Mouse (Mus musculus) midbrain, embryonic 11.5 days (tissue): ENCODE results near the gene Irf8. TPM values are rescaled to one million over a fixed set of nuclear protein-coding genes. Genes with fewer than 3 reads are reported as not detected.

Source experiments
- ATAC-seq: fragments of 200-750 bp; cut with Nextera tagmentation; 2 replicates; pipeline ENCODE4 v1.8.0; 2017; ENCODE audit warnings: moderate TSS enrichment, moderate library complexity; ENCODE audit not compliant: low FRiP score
- DNase-seq: peaks from one replicate; pipeline ENCODE4 v3.0.0; 2015; ENCODE audit warnings: low spot score; ENCODE audit errors: missing footprints
- H3K27ac ChIP-seq: fragments of 300-500 bp; sonication (generic); 2 replicates; pipeline ENCODE4 v1.5.1; 2014; ENCODE audit warnings: low read depth, low read length
- H3K27me3 ChIP-seq: fragments of 300-500 bp; sonication (generic); 2 replicates; pipeline ENCODE4 v1.6.1; 2014; ENCODE audit warnings: mild to moderate bottlenecking, low read length, moderate library complexity, mixed read lengths; ENCODE audit not compliant: control insufficient read depth, insufficient read depth
- H3K36me3 ChIP-seq: fragments of 300-500 bp; sonication (generic); 2 replicates; pipeline ENCODE4 v1.6.1; 2014; ENCODE audit warnings: mild to moderate bottlenecking, low read length, moderate library complexity, mixed read lengths; ENCODE audit not compliant: control insufficient read depth, insufficient read depth
- H3K4me1 ChIP-seq: fragments of 300-500 bp; sonication (generic); 2 replicates; pipeline ENCODE4 v1.6.1; 2014; ENCODE audit warnings: low read length; ENCODE audit not compliant: control insufficient read depth, insufficient read depth
- H3K4me2 ChIP-seq: fragments of 300-500 bp; sonication (generic); 2 replicates; pipeline ENCODE4 v1.6.1; 2014; ENCODE audit warnings: mild to moderate bottlenecking, moderate library complexity
- H3K4me3 ChIP-seq: fragments of 300-500 bp; sonication (generic); 2 replicates; pipeline ENCODE4 v1.5.1; 2014; ENCODE audit warnings: low read depth, low read length
- H3K9ac ChIP-seq: fragments of 300-500 bp; sonication (generic); 2 replicates; pipeline ENCODE4 v1.6.1; 2014; ENCODE audit warnings: low read length
- H3K9me3 ChIP-seq: fragments of 300-500 bp; sonication (generic); 2 replicates; pipeline ENCODE4 v1.6.1; 2016; ENCODE audit warnings: low read length; ENCODE audit not compliant: control insufficient read depth
- WGBS: fragments of 180-500 bp; shearing (Covaris S2); extraction: QIAGEN DNeasy Blood & Tissue Kit; methylation state at CpG from one replicate; pipeline ENCODE4 v1.1.7; 2014; 5-methylcytosine and 5-hydroxymethylcytosine counted together
- polyA plus RNA-seq: library from polyadenylated mRNA; unstranded; fragments of >200 nt; fragmentation: Nextera tagmentation; extraction: Ambion mirVana; gene quantifications from 2 replicates; pipeline ENCODE4 v1.2.1, GENCODE M21; 2014

The Irf8 gene
- polyA plus RNA-seq, 1 experiment from 2014 or later = 4.7 TPM

DNA sequence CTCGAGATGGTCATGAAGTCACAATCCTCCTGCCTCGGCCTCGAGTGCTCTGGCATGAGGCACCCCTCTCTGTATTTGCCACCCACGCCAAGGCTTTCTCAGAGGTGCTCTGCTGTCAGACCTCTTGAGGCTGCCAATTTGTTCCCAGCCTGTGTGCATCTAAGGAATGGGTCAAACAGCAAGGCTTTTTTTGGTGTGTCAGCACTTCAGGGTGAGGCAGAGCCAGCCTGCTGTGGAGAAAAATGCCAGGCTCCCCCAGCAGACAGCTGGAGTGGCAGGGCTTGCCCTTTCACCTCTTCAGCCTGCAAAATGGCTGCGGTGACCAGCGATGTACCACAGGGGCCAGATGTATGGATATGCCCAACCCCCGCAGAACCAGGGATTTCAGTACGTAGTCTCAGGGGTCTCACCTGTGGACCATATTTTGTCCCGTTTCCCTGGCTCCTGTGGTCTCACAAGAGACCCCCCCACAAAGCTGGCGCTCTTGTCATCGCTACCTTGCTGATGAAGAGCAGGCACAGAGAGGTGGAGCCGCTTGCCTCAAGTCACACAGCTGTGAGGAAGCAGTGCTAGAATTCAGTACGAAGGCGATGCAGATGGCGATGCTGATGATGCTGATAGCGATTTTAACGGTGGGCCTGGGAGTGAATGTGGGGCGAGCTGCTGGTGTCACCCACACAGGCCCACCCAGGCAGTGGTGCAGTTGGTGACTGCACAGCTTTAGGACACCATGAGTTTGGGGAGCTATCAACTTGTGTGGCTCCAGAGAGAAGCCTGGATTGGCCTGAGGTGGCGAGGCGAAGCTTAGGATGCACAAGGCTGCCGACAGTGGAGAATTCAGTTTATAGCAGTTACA, 15.3 kb downstream of the Irf8 start:
- no peaks in the 10 kb centered on the region for H3K27me3 ChIP-seq
- no peak overlapping the region for H3K27ac ChIP-seq
- no peak overlapping the region for H3K4me2 ChIP-seq
- H3K4me3 ChIP-seq = no peak overlapping the region
- WGBS = 76% methylated on average over 21 of the region's 21 CpGs
- H3K36me3 ChIP-seq = no peaks in the 10 kb centered on the region
- ATAC-seq (no peak), DNase-seq (no peak)
- no peak overlapping the region for H3K9ac ChIP-seq
- H3K4me1 ChIP-seq = peaks cover 8% of the 10 kb centered on the region; the same call in 1 of the 2 replicates
- no peaks in the 10 kb centered on the region for H3K9me3 ChIP-seq

DNA sequence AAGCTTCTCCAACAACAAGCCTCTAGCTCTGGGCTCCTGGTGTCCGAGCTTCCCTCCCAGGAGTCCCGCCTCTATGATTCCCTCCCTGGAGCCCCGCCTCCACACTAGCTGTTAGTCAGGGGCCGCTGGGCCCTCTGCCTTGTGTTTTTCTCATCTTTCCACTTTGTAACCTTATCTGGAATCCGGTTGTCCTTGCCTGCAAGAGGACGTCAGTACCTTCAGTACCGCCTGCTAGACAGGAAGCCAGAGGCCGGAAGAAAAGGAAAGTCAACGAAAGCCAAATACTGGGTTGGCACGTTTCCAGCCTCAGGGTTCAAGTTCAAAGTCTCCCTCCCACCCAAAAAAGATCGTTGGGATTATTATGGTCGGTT, 15.9 kb downstream of the Irf8 start:
- DNase-seq = no peak
- H3K36me3 ChIP-seq = no peaks in the 10 kb centered on the region
- WGBS = 35% methylated on average over 12 of the region's 12 CpGs
- no peak for ATAC-seq
- H3K27me3 ChIP-seq = no peaks in the 10 kb centered on the region
- H3K4me1 ChIP-seq = peaks cover 8% of the 10 kb centered on the region; the same call in 1 of the 2 replicates
- H3K27ac ChIP-seq = no peak overlapping the region
- no peak overlapping the region for H3K4me3 ChIP-seq
- no peak overlapping the region for H3K9ac ChIP-seq
- H3K9me3 ChIP-seq = no peaks in the 10 kb centered on the region
- H3K4me2 ChIP-seq = no peak overlapping the region

DNA sequence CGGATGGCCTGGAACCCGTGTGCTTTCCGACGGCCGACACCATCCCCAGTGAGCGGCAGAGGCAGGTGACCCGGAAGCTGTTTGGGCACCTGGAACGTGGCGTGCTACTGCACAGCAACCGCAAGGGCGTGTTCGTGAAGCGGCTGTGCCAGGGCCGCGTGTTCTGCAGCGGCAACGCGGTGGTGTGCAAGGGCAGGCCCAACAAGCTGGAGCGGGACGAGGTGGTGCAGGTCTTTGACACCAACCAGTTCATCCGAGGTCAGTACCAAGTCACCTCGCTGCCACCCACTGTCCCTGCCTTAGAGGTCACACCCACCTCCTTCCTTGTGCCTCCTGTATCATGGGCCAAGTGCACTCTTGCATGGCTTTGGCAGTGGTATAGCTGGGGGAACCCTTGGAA, 17.3 kb downstream of the Irf8 start:
- no peak overlapping the region for H3K9ac ChIP-seq
- ATAC-seq (no peak), DNase-seq (no peak)
- H3K27ac ChIP-seq = no peak overlapping the region
- no peak overlapping the region for H3K4me2 ChIP-seq
- H3K27me3 ChIP-seq = no peaks in the 10 kb centered on the region
- WGBS = 92% methylated on average over 22 of the region's 22 CpGs
- H3K36me3 ChIP-seq = no peaks in the 10 kb centered on the region
- peaks cover 8% of the 10 kb centered on the region; the same call in 1 of the 2 replicates for H3K4me1 ChIP-seq
- no peaks in the 10 kb centered on the region for H3K9me3 ChIP-seq
- H3K4me3 ChIP-seq = no peak overlapping the region

DNA sequence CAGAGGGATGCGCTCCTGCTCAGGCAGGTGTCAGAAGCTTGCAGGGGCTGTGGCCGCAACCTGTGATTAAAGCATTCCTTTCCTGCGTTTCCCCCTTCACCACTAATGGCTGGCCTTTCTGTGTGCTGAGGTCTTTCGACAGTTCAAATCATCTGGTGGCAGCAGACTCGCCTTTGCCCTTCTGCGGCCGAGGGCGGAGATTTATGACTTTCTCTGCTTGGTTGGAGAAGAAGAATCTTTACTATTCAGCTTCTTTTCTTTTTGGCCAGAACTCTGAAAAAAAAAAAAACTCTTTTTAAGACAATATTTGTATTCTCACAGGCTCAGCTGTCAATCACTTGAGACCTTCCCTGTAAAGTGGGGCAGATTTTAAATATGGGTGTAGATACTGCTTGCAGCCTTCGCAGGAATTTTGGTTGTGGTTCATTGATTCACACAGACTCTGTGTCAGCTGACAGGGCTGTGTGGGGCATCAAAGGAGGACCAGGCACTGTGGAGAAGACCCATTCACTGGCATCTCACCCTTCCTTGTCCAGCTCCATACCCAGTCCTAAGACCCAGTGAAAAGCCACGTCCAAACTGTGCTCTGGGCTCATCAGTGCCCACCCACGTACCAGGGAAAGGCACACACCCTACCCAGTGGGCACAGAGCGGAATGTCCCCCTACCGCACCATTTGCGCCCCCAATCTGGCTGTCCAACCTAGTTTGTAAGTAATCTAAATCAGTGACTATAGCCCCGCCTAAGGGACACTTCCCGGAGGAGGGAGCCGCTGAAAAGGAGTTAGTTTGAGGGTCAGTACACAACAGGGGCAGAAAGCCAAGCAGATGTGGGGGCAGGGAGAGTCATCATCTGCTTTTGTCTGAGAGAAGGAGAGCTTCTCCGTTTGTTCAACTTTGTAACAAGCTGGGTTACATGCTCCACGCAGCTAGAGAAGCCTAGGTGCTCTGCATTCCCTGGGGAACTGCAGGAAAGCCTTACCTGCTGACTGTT, 19.4 kb downstream of the Irf8 start:
- ATAC-seq (no peak), DNase-seq (no peak)
- Histone ChIP-seq H3K4me3 (no peak overlapping the region), H3K27me3 (no peaks in the 10 kb centered on the region), H3K36me3 (no peaks in the 10 kb centered on the region), H3K4me2 (no peak overlapping the region), H3K9me3 (no peaks in the 10 kb centered on the region), H3K27ac (no peak overlapping the region), H3K4me1 (peaks cover 8% of the 10 kb centered on the region; the same call in 1 of the 2 replicates), H3K9ac (no peak overlapping the region)
- 52% methylated on average over 19 of the region's 19 CpGs for WGBS

- no peak overlapping the region for H3K9ac ChIP-seq
- no peaks in the 10 kb centered on the region for H3K36me3 ChIP-seq
- H3K27ac ChIP-seq = no peak overlapping the region
- no peak overlapping the region for H3K4me3 ChIP-seq
- 62% methylated on average over 4 of the region's 4 CpGs for WGBS
- ATAC-seq (no peak), DNase-seq (no peak)
- H3K27me3 ChIP-seq = no peaks in the 10 kb centered on the region
- H3K4me1 ChIP-seq = peaks cover 8% of the 10 kb centered on the region; the same call in 1 of the 2 replicates
- H3K4me2 ChIP-seq = no peak overlapping the region
- no peaks in the 10 kb centered on the region for H3K9me3 ChIP-seq
Measured at GRCm38 (mm10) chr8:120758005-120758404, 21.8 kb downstream of the Irf8 start.

GRCm38 (mm10) chr8:120759847-120760246, 23.7 kb downstream of the Irf8 start:
- Histone ChIP-seq H3K9me3 (no peaks in the 10 kb centered on the region), H3K4me3 (no peak overlapping the region)
- WGBS = 91% methylated on average over 6 of the region's 6 CpGs

GRCm38 (mm10) chr8:120760341-120761215, 24.4 kb downstream of the Irf8 start:
- Histone ChIP-seq H3K4me3 (no peak overlapping the region), H3K36me3 (no peaks in the 10 kb centered on the region), H3K9me3 (no peaks in the 10 kb centered on the region), H3K4me2 (no peak overlapping the region), H3K9ac (no peak overlapping the region), H3K27me3 (no peaks in the 10 kb centered on the region), H3K4me1 (peaks cover 5% of the 10 kb centered on the region; the same call in 1 of the 2 replicates), H3K27ac (no peak overlapping the region)
- ATAC-seq = no peak
- DNase-seq = no peak
- 83% methylated on average over 19 of the region's 19 CpGs for WGBS

More at GRCm38 (mm10) chr8:120759847-120760246, 23.7 kb downstream of the Irf8 start:
- Histone ChIP-seq H3K27me3 (no peaks in the 10 kb centered on the region), H3K9ac (no peak overlapping the region), H3K36me3 (no peaks in the 10 kb centered on the region), H3K4me2 (no peak overlapping the region), H3K4me1 (peaks cover 8% of the 10 kb centered on the region; the same call in 1 of the 2 replicates), H3K27ac (no peak overlapping the region)
- ATAC-seq (no peak), DNase-seq (no peak)

DNA sequence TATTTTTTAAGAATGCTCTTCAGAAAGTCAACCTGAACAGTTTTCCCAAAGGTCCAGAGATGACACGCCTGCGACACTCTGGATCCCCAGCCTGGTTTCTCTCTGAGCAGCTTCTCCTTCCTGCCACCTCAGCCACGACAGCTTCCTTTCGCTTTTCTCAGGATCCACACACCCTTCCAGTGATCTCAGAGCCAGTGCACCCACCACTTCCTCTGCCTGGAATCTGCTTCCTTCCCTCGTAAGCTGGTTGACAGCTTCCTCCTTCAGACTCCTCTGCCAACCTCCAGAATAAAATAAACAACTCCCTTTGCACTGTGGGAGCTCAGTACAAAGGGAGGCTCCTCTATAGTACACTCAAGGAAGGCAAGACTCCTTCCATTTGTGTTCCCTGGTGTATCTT, 27.1 kb downstream of the Irf8 start:
- Histone ChIP-seq H3K27ac (no peak overlapping the region), H3K27me3 (no peaks in the 10 kb centered on the region), H3K9ac (no peak overlapping the region), H3K36me3 (no peaks in the 10 kb centered on the region), H3K4me3 (no peak overlapping the region), H3K9me3 (no peaks in the 10 kb centered on the region), H3K4me2 (no peak overlapping the region), H3K4me1 (no peaks in the 10 kb centered on the region)
- DNase-seq = no peak
- 79% methylated on average over 5 of the region's 5 CpGs for WGBS
- no peak for ATAC-seq
